Mouse (Mus musculus): ENCODE measurements around the gene Ffar1. TPM values are rescaled to one million over a fixed set of nuclear protein-coding genes. Genes with fewer than 3 reads are reported as not detected.

Gene Ffar1
- total RNA-seq, 2 experiments from 2014 or later = not detected

- intact Hi-C loops (cut with DNase I) = no loop called here
- DNase-seq = no peak
- H3K4me3 ChIP-seq = no peak overlapping the region
Measured at GRCm38 (mm10) chr7:30812291-30812807, 49.0 kb downstream of the Ffar1 start.

GRCm38 (mm10) chr7:30811757-30812290, 49.5 kb downstream of the Ffar1 start:
- no peak for DNase-seq
- TF ChIP-seq CTCF (IDR thresholded peaks at IDR 0.05) = no peak
- intact Hi-C loops (cut with DNase I) = no loop called here
- H3K27ac ChIP-seq = no peak overlapping the region
- H3K4me3 ChIP-seq = no peak overlapping the region

More at GRCm38 (mm10) chr7:30812291-30812807, 49.0 kb downstream of the Ffar1 start:
- TF ChIP-seq CTCF (IDR thresholded peaks at IDR 0.05) = no peak
- H3K27ac ChIP-seq = no peak overlapping the region

GRCm38 (mm10) chr7:30810319-30810718, 51.0 kb downstream of the Ffar1 start:
- peak; percentile 9; the same call in 1 of the 2 replicates for TF ChIP-seq CTCF (IDR thresholded peaks at IDR 0.05)
- intact Hi-C loops (cut with DNase I) = no loop called here
- Histone ChIP-seq H3K4me3 (no peak overlapping the region), H3K27ac (no peak overlapping the region)
- DNase-seq = no peak

Other genes with a start within 250 kb of the Ffar1 start
- gene Upk1a, start 248.7 kb downstream of the Ffar1 start, total RNA-seq (2021) = under 1 TPM in 1 of 2 experiments, not detected in 1; 0.17 TPM
- gene Cox6b1, start 235.4 kb downstream of the Ffar1 start, total RNA-seq (2021) = 1,000 to 10,000 TPM; 1,338 to 2,234 TPM
- gene Etv2, start 225.7 kb downstream of the Ffar1 start, total RNA-seq (2021) = not detected
- gene Rbm42, start 211.2 kb downstream of the Ffar1 start, total RNA-seq (2021) = 10 to 100 TPM; 37.4 to 38.3 TPM
- 1 to 10 TPM; 3.7 to 4.2 TPM for gene Haus5, start 196.6 kb downstream of the Ffar1 start, total RNA-seq (2021)
- gene Pmis2, start 190.0 kb downstream of the Ffar1 start, total RNA-seq (2021) = 1 to 10 TPM; 2.7 to 4.9 TPM
- gene 2200002J24Rik, start 162.6 kb downstream of the Ffar1 start, total RNA-seq (2021) = not detected
- gene Atp4a, start 149.4 kb downstream of the Ffar1 start, total RNA-seq (2021) = under 1 TPM; 0.13 to 0.14 TPM
- 100 to 1,000 TPM; 232 to 255 TPM for gene Tmem147, start 132.0 kb downstream of the Ffar1 start, total RNA-seq (2021)
- not detected for gene Gapdhs, start 117.9 kb downstream of the Ffar1 start, total RNA-seq (2021)
- gene Sbsn, start 110.1 kb downstream of the Ffar1 start, total RNA-seq (2021) = 1 to 10 TPM; 2.8 to 4.7 TPM
- gene Dmkn, start 97.8 kb downstream of the Ffar1 start, total RNA-seq (2021) = 1 to 10 TPM in 1 of 2 experiments, under 1 TPM in 1; 0.98 to 1.2 TPM
- under 1 TPM in 1 of 2 experiments, not detected in 1; 0.78 TPM for gene Krtdap, start 73.7 kb downstream of the Ffar1 start, total RNA-seq (2021)
- under 1 TPM in 1 of 2 experiments, not detected in 1; 0.14 TPM for gene Ffar2, start 37.8 kb downstream of the Ffar1 start, total RNA-seq (2021)
- gene Ffar3, start 5.4 kb downstream of the Ffar1 start, total RNA-seq (2021) = not detected
- under 1 TPM in 1 of 2 experiments, not detected in 1; 0.31 TPM for gene Cd22, start 18.8 kb upstream of the Ffar1 start, total RNA-seq (2021)
- gene Mag, start 53.3 kb upstream of the Ffar1 start, total RNA-seq (2021) = under 1 TPM; 0.22 to 0.71 TPM
- not detected for gene Hamp2, start 63.1 kb upstream of the Ffar1 start, total RNA-seq (2021)
- not detected for gene Hamp, start 82.5 kb upstream of the Ffar1 start, total RNA-seq (2021)
- 100 to 1,000 TPM in 1 of 2 experiments, 10 to 100 TPM in 1; 85.9 to 102 TPM for gene Usf2, start 95.2 kb upstream of the Ffar1 start, total RNA-seq (2021)
- gene Lsr, start 111.9 kb upstream of the Ffar1 start, total RNA-seq (2021) = under 1 TPM; 0.31 to 0.41 TPM
- not detected for gene Fam187b, start 112.2 kb upstream of the Ffar1 start, total RNA-seq (2021)
- gene Fxyd5, start 180.9 kb upstream of the Ffar1 start, total RNA-seq (2021) = 10 to 100 TPM in 1 of 2 experiments, 1 to 10 TPM in 1; 8.3 to 13.8 TPM
- gene Fxyd7, start 189.9 kb upstream of the Ffar1 start, total RNA-seq (2021) = 1 to 10 TPM; 1.4 to 1.6 TPM
- 1,000 to 10,000 TPM in 1 of 2 experiments, 100 to 1,000 TPM in 1; 944 to 1,010 TPM for gene Fxyd1, start 195.6 kb upstream of the Ffar1 start, total RNA-seq (2021)
- 1 to 10 TPM; 2.4 to 3.3 TPM for gene Lgi4, start 197.8 kb upstream of the Ffar1 start, total RNA-seq (2021)
- 1 to 10 TPM; 1.2 to 1.4 TPM for gene Fxyd3, start 215.1 kb upstream of the Ffar1 start, total RNA-seq (2021)